Mouse (Mus musculus) ES-E14 (cell line): ENCODE data around the gene Olfr70. TPM values are rescaled to one million over a fixed set of nuclear protein-coding genes. Genes with fewer than 3 reads are reported as not detected.

ENCODE experiments used
- DNase-seq: peaks from one replicate; pipeline ENCODE4 v3.0.0-alpha.2; 2013; ENCODE audit warnings: low read depth, low spot score
- H3K27ac ChIP-seq: 2 replicates; pipeline ENCODE4 v1.5.1; 2012; ENCODE audit warnings: low read depth, mild to moderate bottlenecking, low read length, moderate library complexity, mixed read lengths; ENCODE audit not compliant: poor library complexity, insufficient read depth, severe bottlenecking
- H3K36me3 ChIP-seq: 2 replicates; pipeline ENCODE4 v1.6.1; 2012; ENCODE audit warnings: mild to moderate bottlenecking, low read length, moderate library complexity, mixed read lengths; ENCODE audit not compliant: control insufficient read depth, poor library complexity, insufficient read depth, severe bottlenecking
- H3K4me1 ChIP-seq, 2 experiments: fragments of 150-350 bp in 1 of 2; sonication (generic) in 1 of 2; 2 replicates each; pipeline ENCODE4 v1.6.1; 2012; ENCODE audit warnings: low read length in 2 of 2, mild to moderate bottlenecking in 1 of 2, mixed read lengths in 1 of 2; ENCODE audit not compliant: control insufficient read depth in 2 of 2, insufficient read depth in 2 of 2, poor library complexity in 1 of 2
- H3K4me3 ChIP-seq, 2 experiments: fragments of 150-350 bp in 1 of 2; sonication (generic) in 1 of 2; 2 replicates each; pipeline ENCODE4 v1.5.1; 2012; ENCODE audit warnings: low read length in 2 of 2, low read depth in 1 of 2, mild to moderate bottlenecking in 1 of 2, mixed read lengths in 1 of 2; ENCODE audit not compliant: insufficient read depth in 1 of 2, poor library complexity in 1 of 2, severe bottlenecking in 1 of 2
- H3K9ac ChIP-seq: 2 replicates; pipeline ENCODE4 v1.6.1; 2012; ENCODE audit warnings: low read depth, mild to moderate bottlenecking, low read length, mixed read lengths; ENCODE audit not compliant: poor library complexity, insufficient read depth, severe bottlenecking
- H3K9me3 ChIP-seq: fragments of 150-350 bp; sonication (generic); 2 replicates; pipeline ENCODE4 v1.6.1; 2012; ENCODE audit warnings: low read depth, mild to moderate bottlenecking, low read length; ENCODE audit not compliant: control insufficient read depth, insufficient read depth
- CHD2 ChIP-seq: IDR thresholded peaks from 2 replicates; pipeline ENCODE4 v1.6.1; 2014; ENCODE audit warnings: mild to moderate bottlenecking, low read depth, low read length, inconsistent platforms
- HCFC1 ChIP-seq: IDR thresholded peaks from 2 replicates; pipeline ENCODE4 v1.6.1; 2012; ENCODE audit warnings: low read length, inconsistent platforms, borderline replicate concordance; ENCODE audit not compliant: insufficient read depth
- MAFK ChIP-seq: IDR thresholded peaks from 2 replicates; pipeline ENCODE4 v1.6.1; 2014; ENCODE audit warnings: mild to moderate bottlenecking, low read depth, low read length, inconsistent platforms; ENCODE audit not compliant: insufficient read depth
- ZC3H11A ChIP-seq: IDR thresholded peaks from 2 replicates; pipeline ENCODE4 v1.6.1; 2012; ENCODE audit warnings: low read depth, mild to moderate bottlenecking, inconsistent platforms, low read length, borderline replicate concordance
- ZNF384 ChIP-seq: IDR thresholded peaks from 2 replicates; pipeline ENCODE4 v1.6.1; 2012; ENCODE audit warnings: low read depth, low read length, inconsistent platforms
- in situ Hi-C, 2 experiments: fragments of 600-800 bp; cut with MboI; formaldehyde crosslinking; loops; one replicate each; pipeline ENCODE4 v1.15.1; 2025; ENCODE audit warnings: low sequenced_read_pairs in 2 of 2, inconsistent platforms in 1 of 2; ENCODE audit not compliant: unreplicated experiment in 2 of 2
- total RNA-seq: library from RNA; depleted of rRNA; stranded (reverse); fragments of 300-350 nt; gene quantifications from 2 replicates; pipeline ENCODE4 v1.2.3, GENCODE M21; 2012; rRNA removed

Olfr70 gene
- total RNA-seq, 1 experiment = not detected

DNA sequence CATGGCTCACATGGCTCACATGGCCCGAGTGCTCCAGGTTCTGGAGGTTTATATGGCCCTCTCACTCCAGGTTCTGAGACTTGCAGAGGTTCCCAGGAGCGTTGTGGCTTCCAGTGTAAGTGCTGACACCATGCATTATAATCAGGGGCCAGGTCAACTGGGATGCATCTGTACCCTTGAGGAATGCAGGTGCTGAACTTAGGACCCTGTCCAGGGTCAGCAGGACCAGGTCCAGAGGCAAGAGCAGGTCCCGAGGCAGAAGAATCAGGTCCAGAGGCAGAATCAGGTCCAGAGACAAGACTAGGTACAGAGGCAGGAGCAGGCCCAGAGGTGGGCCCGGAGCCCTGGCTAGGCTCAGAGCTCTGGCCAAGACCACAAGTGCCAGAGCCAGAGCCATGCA is 47.9 kb downstream of the Olfr70 start:
- no peaks in the 10 kb centered on the region for H3K36me3 ChIP-seq
- no peak overlapping the region for H3K4me3 ChIP-seq
- H3K9me3 ChIP-seq = no peaks in the 10 kb centered on the region
- TF ChIP-seq CHD2 = no peak
- TF ChIP-seq HCFC1 = no peak
- TF ChIP-seq ZC3H11A = no peak
- TF ChIP-seq MAFK = no peak
- TF ChIP-seq ZNF384 = no peak
- H3K9ac ChIP-seq = no peak overlapping the region
- no peak overlapping the region for H3K27ac ChIP-seq
- H3K4me1 ChIP-seq = peaks cover 0 to 2% of the 10 kb centered on the region in 2 experiments; a peak in 1 of 4 replicates
- in situ Hi-C loops = no loop called here
- DNase-seq = no peak

DNA sequence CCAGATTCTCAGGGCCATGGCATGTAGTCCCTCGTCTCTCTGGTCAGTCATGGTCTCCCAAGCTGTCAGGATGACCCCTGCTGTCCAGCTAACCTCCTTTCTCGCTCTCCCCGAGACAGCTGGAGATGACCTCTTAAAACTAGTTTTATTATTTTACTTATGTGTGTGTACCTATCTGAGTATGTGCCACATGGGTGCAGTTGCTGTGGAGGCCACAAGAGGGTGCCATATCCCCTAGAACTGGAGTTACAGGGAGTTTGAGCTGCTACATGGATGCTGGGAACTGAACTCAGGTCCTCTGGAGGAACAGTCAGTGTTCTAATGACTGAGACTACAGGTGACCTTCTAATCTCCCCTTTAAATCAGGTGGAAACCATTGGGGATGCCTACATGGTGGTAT is 50.8 kb downstream of the Olfr70 start:
- TF ChIP-seq MAFK (no peak), CHD2 (no peak), ZC3H11A (no peak), ZNF384 (no peak), HCFC1 (no peak)
- Histone ChIP-seq H3K9me3 (no peaks in the 10 kb centered on the region), H3K9ac (no peak overlapping the region), H3K4me1 (no peaks in the 10 kb centered on the region; a peak in 1 of 4 replicates), H3K36me3 (no peaks in the 10 kb centered on the region), H3K27ac (no peak overlapping the region), H3K4me3 (no peak overlapping the region)
- no peak for DNase-seq
- in situ Hi-C loops = no loop called here

Other genes starting within 250 kb of the Olfr70 start
- gene Cd72, start 246.2 kb downstream of the Olfr70 start, total RNA-seq = 0.40 and 0.58 TPM in 2 replicates
- 0.31 TPM in 1 of 2 replicates, not detected in the other for gene Sit1, start 217.1 kb downstream of the Olfr70 start, total RNA-seq
- gene Ccdc107, start 207.9 kb downstream of the Olfr70 start, total RNA-seq = 59.1 and 84.9 TPM in 2 replicates
- 32.1 and 44.0 TPM in 2 replicates for gene Arhgef39, start 201.1 kb downstream of the Olfr70 start, total RNA-seq
- 0.21 and 0.71 TPM in 2 replicates for gene Car9, start 193.8 kb downstream of the Olfr70 start, total RNA-seq
- 76.7 and 143 TPM in 2 replicates for gene Tpm2, start 177.0 kb downstream of the Olfr70 start, total RNA-seq
- gene Creb3, start 138.5 kb downstream of the Olfr70 start, total RNA-seq = 51.0 and 55.2 TPM in 2 replicates
- 78.1 and 105 TPM in 2 replicates for gene Tln1, start 138.1 kb downstream of the Olfr70 start, total RNA-seq
- 27.1 and 37.6 TPM in 2 replicates for gene Rgp1, start 122.1 kb downstream of the Olfr70 start, total RNA-seq
- 8.9 and 10.8 TPM in 2 replicates for gene Gba2, start 121.9 kb downstream of the Olfr70 start, total RNA-seq
- 0.48 and 0.49 TPM in 2 replicates for gene Msmp, start 116.3 kb downstream of the Olfr70 start, total RNA-seq
- 2.4 and 7.1 TPM in 2 replicates for gene Npr2, start 68.9 kb downstream of the Olfr70 start, total RNA-seq
- 0.27 and 0.58 TPM in 2 replicates for gene Spag8, start 47.2 kb downstream of the Olfr70 start, total RNA-seq
- gene Hint2, start 44.3 kb downstream of the Olfr70 start, total RNA-seq = 46.0 and 72.9 TPM in 2 replicates
- gene Tmem8b, start 31.8 kb downstream of the Olfr70 start, total RNA-seq = 1.4 and 1.9 TPM in 2 replicates
- 9.3 and 13.3 TPM in 2 replicates for gene Fam221b, start 31.7 kb downstream of the Olfr70 start, total RNA-seq
- gene Olfr71, start 9.4 kb upstream of the Olfr70 start, total RNA-seq = not detected in 2 replicates
- gene Hrct1, start 26.4 kb upstream of the Olfr70 start, total RNA-seq = 0.26 and 0.36 TPM in 2 replicates
- gene Spaar, start 29.2 kb upstream of the Olfr70 start, total RNA-seq = 0.62 and 3.2 TPM in 2 replicates
- not detected in 2 replicates for gene Olfr159, start 70.2 kb upstream of the Olfr70 start, total RNA-seq
- not detected in 2 replicates for gene Olfr156, start 123.1 kb upstream of the Olfr70 start, total RNA-seq
- 0.09 TPM in 1 of 2 replicates, not detected in the other for gene Olfr157, start 139.4 kb upstream of the Olfr70 start, total RNA-seq
- gene Olfr155, start 150.8 kb upstream of the Olfr70 start, total RNA-seq = not detected in 2 replicates
- 4.0 and 6.3 TPM in 2 replicates for gene Reck, start 174.7 kb upstream of the Olfr70 start, total RNA-seq